Mouse (Mus musculus) embryo, embryonic 11 days (tissue): ENCODE measurements around the gene Xpnpep3.
"Not testable (repeated sequence)": the region's sequence is repeated elsewhere in the genome, so short reads cannot be mapped to it uniquely, and the experiment has no call there.

Experiments used
- DNase-seq: peaks from one replicate; pipeline ENCODE4 v3.0.0-alpha.2; 2015

The Xpnpep3 gene

GRCm38 (mm10) chr15:81405008-81405407 lies 5.1 kb downstream of the Xpnpep3 start:
- DNase-seq, result no peak

- DNase-seq, result no peak
These were observed 8.3 kb downstream of the Xpnpep3 start, which contains the start of gene Dnajb7 for GRCm38 (mm10) chr15:81408199-81408598. Dnajb7 (minus strand) TSS chr15:81408299.

- peak; percentile 77 for DNase-seq
These were observed 16.9 kb downstream of the Xpnpep3 start for GRCm38 (mm10) chr15:81416763-81417310.

GRCm38 (mm10) chr15:81418065-81418464 lies 18.1 kb downstream of the Xpnpep3 start:
- DNase-seq, result no peak

- peak; percentile 2 for DNase-seq
These were observed 21.5 kb downstream of the Xpnpep3 start for GRCm38 (mm10) chr15:81421454-81421853.

GRCm38 (mm10) chr15:81422156-81422681 lies 22.3 kb downstream of the Xpnpep3 start:
- DNase-seq, result no peak

- DNase-seq, result no peak
These were observed 25.4 kb downstream of the Xpnpep3 start for GRCm38 (mm10) chr15:81425311-81425710.

GRCm38 (mm10) chr15:81427947-81428346 lies 28.0 kb downstream of the Xpnpep3 start:
- no peak for DNase-seq

- no peak for DNase-seq
These were observed 31.3 kb downstream of the Xpnpep3 start for GRCm38 (mm10) chr15:81431195-81431594.

GRCm38 (mm10) chr15:81438345-81438744 lies 38.4 kb downstream of the Xpnpep3 start:
- no peak for DNase-seq

GRCm38 (mm10) chr15:81439236-81439635 lies 39.3 kb downstream of the Xpnpep3 start:
- DNase-seq, result no peak

GRCm38 (mm10) chr15:81448463-81448862 lies 48.5 kb downstream of the Xpnpep3 start:
- DNase-seq, result peak; percentile 69

- DNase-seq, result no peak
These were observed 61.6 kb downstream of the Xpnpep3 start for GRCm38 (mm10) chr15:81461523-81461922.

- DNase-seq, result no peak
These were observed 65.2 kb downstream of the Xpnpep3 start for GRCm38 (mm10) chr15:81465016-81465660.

- DNase-seq, result peak; percentile 99
These were observed 66.2 kb downstream of the Xpnpep3 start, which contains the start of gene Rbx1 for GRCm38 (mm10) chr15:81465901-81466737. Rbx1 (plus strand) TSS chr15:81466296.

GRCm38 (mm10) chr15:81466738-81467113 lies 66.8 kb downstream of the Xpnpep3 start:
- DNase-seq, result no peak

- DNase-seq, result peak; percentile 17
These were observed 70.8 kb downstream of the Xpnpep3 start for GRCm38 (mm10) chr15:81470735-81471134.

- no peak for DNase-seq
These were observed 72.3 kb downstream of the Xpnpep3 start for GRCm38 (mm10) chr15:81472256-81472655.

- DNase-seq, result peak; percentile 16
These were observed 75.7 kb downstream of the Xpnpep3 start for GRCm38 (mm10) chr15:81475654-81476053.

GRCm38 (mm10) chr15:81476597-81476996 lies 76.7 kb downstream of the Xpnpep3 start:
- DNase-seq, result peak; percentile 60

- DNase-seq, result peak; percentile 9
These were observed 79.7 kb downstream of the Xpnpep3 start for GRCm38 (mm10) chr15:81479446-81480213.

- not testable (repeated sequence) for DNase-seq
These were observed 80.3 kb downstream of the Xpnpep3 start for GRCm38 (mm10) chr15:81480284-81480683.

GRCm38 (mm10) chr15:81480977-81481379 lies 81.0 kb downstream of the Xpnpep3 start:
- peak; percentile 59 for DNase-seq
